In the genomic region with DNA sequence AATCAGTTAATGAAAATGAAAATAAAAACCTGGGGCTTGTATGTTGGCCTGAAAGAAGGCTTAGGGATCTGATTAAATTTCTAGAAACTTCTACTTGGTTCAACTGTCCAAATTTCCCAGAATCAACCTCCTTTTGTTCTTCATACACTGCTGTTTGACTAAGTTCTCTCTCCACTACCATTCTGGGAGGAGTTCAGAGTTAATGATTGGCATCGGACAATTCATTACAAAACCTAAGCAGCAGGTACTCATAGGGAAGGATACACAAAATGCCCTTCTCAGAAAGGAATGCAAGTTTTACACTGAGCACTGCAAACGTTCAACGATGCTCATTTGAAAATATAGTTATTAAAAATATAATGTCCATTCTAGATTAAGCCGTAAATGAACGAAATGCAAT, we compare ENCODE assay signal across 22 mouse cellular contexts.
DNase-seq lines count a peak whose midpoint lies in the region; ATAC-seq and TF ChIP-seq lines count a peak whose summit lies in the region.
"Had no signal": no experiment of that assay in that cellular context is flagged by ENCODE, and none has a peak within 500 bp of the region (broad histone marks: within the 10 kb centered on the region; RNA-seq: fewer than 3 reads in every experiment).

No protein-coding gene starts in this region.

- no peaks in the 10 kb centered on the region for H3K27me3 ChIP-seq in kidney, adult 2 months (replicated peaks; ENCODE audit: control insufficient read depth, insufficient read depth, low read length)
- H3K27me3 ChIP-seq in liver, adult 2 months (ENCODE audit: control insufficient read depth, insufficient read depth, low read length): no peaks in the 10 kb centered on the region
- H3K27me3 ChIP-seq in liver, embryonic 12.5 days (replicated peaks): no peaks in the 10 kb centered on the region
- no peaks in the 10 kb centered on the region for H3K27me3 ChIP-seq in lung, postnatal 0 days (replicated peaks; ENCODE audit: insufficient read depth, low read length)
- H3K27me3 ChIP-seq: CH12.LX, Patski had no signal

- DNase-seq in kidney, adult 2 months: peak; percentile 77
- no peak for DNase-seq in kidney, postnatal 36 days
- DNase-seq in kidney, adult 9 months: peak; percentile 66
- no peak for DNase-seq in kidney, postnatal 25 days
- DNase-seq in liver, adult 2 months (ENCODE audit: extremely low read depth, low read depth, low spot score): peak; percentile 76
- DNase-seq in lung, postnatal 0 days (ENCODE audit: low spot score): peak; percentile 39
- DNase-seq in lung, postnatal 36 days: no peak
- DNase-seq: adrenal gland, adult 2 months; adrenal gland, adult 8-10 months; adrenal gland, postnatal 10 days; adrenal gland, postnatal 14 days; adrenal gland, postnatal 25 days; adrenal gland, postnatal 36 days; B cell, adult 2 months; cerebellum, adult 11 months; cerebellum, adult 11-12 months had no signal

- H3K27ac ChIP-seq in kidney, adult 2 months (ENCODE audit: insufficient read depth, low read depth, low read length): no peak overlapping the region
- H3K27ac ChIP-seq in liver, adult 2 months (replicated peaks; ENCODE audit: insufficient read depth, low read depth, low read length): no peak overlapping the region
- H3K27ac ChIP-seq in liver, embryonic 12.5 days: no peak overlapping the region
- no peak overlapping the region for H3K27ac ChIP-seq in lung, postnatal 0 days (ENCODE audit: low read length)

- TF ChIP-seq CTCF in kidney, adult 2 months (conservative IDR thresholded peaks at IDR 0.05; ENCODE audit: insufficient read depth, insufficient read length, low read depth, low read length): no peak
- no peak for TF ChIP-seq CTCF in liver, adult 2 months (IDR thresholded peaks at IDR 0.05; ENCODE audit: low read depth, low read length)
- no peak for TF ChIP-seq CTCF in lung, postnatal 0 days (IDR thresholded peaks at IDR 0.05)

- TF ChIP-seq EP300 in lung, postnatal 0 days (IDR thresholded peaks at IDR 0.05): no peak

- ATAC-seq in liver, embryonic 12.5 days: no peak
- no peak for ATAC-seq in lung, postnatal 0 days
- ATAC-seq: activated CD4-positive, CD25-positive, alpha-beta regulatory T cell, adult 4 months; CD4-positive, CD25-positive, alpha-beta regulatory T cell, adult 4 months; Patski had no signal

- no peak overlapping the region for H3K9ac ChIP-seq in liver, adult 2 months (ENCODE audit: low read depth, low read length)
- no peak overlapping the region for H3K9ac ChIP-seq in liver, embryonic 12.5 days
- H3K9ac ChIP-seq in lung, postnatal 0 days (replicated peaks; ENCODE audit: low read depth): no peak overlapping the region

- peaks cover 9% of the 10 kb centered on the region for H3K4me1 ChIP-seq in kidney, adult 2 months (ENCODE audit: control insufficient read depth, insufficient read depth, low read length)
- H3K4me1 ChIP-seq in liver, adult 2 months (ENCODE audit: control insufficient read depth, insufficient read depth, low read length): peaks cover 20% of the 10 kb centered on the region
- H3K4me1 ChIP-seq in liver, embryonic 12.5 days: peaks cover 25% of the 10 kb centered on the region
- H3K4me1 ChIP-seq in lung, postnatal 0 days (ENCODE audit: insufficient read depth, low read depth, low read length): peaks cover 8% of the 10 kb centered on the region; the same call in 1 of the 2 replicates

- no peaks in the 10 kb centered on the region for H3K9me3 ChIP-seq in liver, embryonic 12.5 days (replicated peaks)
- no peaks in the 10 kb centered on the region for H3K9me3 ChIP-seq in lung, postnatal 0 days (ENCODE audit: low read length)
- H3K9me3 ChIP-seq: G1E had no signal

- no peak overlapping the region for H3K4me3 ChIP-seq in kidney, adult 2 months (ENCODE audit: insufficient read depth, low read depth, low read length)
- no peak overlapping the region for H3K4me3 ChIP-seq in liver, adult 2 months (ENCODE audit: insufficient read depth, low read depth, low read length)
- no peak overlapping the region for H3K4me3 ChIP-seq in liver, embryonic 12.5 days
- no peak overlapping the region for H3K4me3 ChIP-seq in lung, postnatal 0 days (ENCODE audit: low read depth, low read length)

- no peak overlapping the region for H3K4me2 ChIP-seq in liver, embryonic 12.5 days
- no peak overlapping the region for H3K4me2 ChIP-seq in lung, postnatal 0 days (replicated peaks; ENCODE audit: low read depth, low read length)

- H3K36me3 ChIP-seq in kidney, adult 2 months (ENCODE audit: control insufficient read depth, insufficient read depth, low read length): no peaks in the 10 kb centered on the region
- no peaks in the 10 kb centered on the region for H3K36me3 ChIP-seq in liver, adult 2 months (ENCODE audit: control insufficient read depth, insufficient read depth, low read length)
- H3K36me3 ChIP-seq in liver, embryonic 12.5 days: peaks cover 12% of the 10 kb centered on the region; the same call in 1 of the 2 replicates
- H3K36me3 ChIP-seq in lung, postnatal 0 days (ENCODE audit: insufficient read depth, low read length): no peaks in the 10 kb centered on the region

- H3K79me2 ChIP-seq in liver, adult 2 months (ENCODE audit: control insufficient read depth, insufficient read depth, low read length): no peaks in the 10 kb centered on the region

- no peak for TF ChIP-seq POLR2A in kidney, adult 2 months (IDR thresholded peaks at IDR 0.05; ENCODE audit: low read depth, low read length)
- no peak for TF ChIP-seq POLR2A in liver, adult 2 months (IDR thresholded peaks at IDR 0.05; ENCODE audit: extremely low read depth, insufficient read depth, low read length)

- 69% methylated on average over 5 of the region's 5 CpGs for WGBS in kidney, adult 2 months
- WGBS in liver, adult 2 months: 62% methylated on average over 5 of the region's 5 CpGs
- WGBS in liver, embryonic 12.5 days (ENCODE audit: insufficient replicate concordance): 86% methylated on average over 5 of the region's 5 CpGs
- WGBS in lung, postnatal 0 days: 80% methylated on average over 5 of the region's 5 CpGs

Comparison
In these comparisons a context has a peak if more than half of its experiments do, and no peak if none do; other contexts are left out.
1. DNase-seq: peak in kidney, adult 2 months (single experiment), kidney, adult 9 months (single experiment), liver, adult 2 months (single experiment) and lung, postnatal 0 days (single experiment); none in kidney, postnatal 36 days (0 of 2), kidney, postnatal 25 days (0 of 2) and lung, postnatal 36 days (single experiment).